ENCODE assay signal across 18 mouse cellular contexts in the genomic region with DNA sequence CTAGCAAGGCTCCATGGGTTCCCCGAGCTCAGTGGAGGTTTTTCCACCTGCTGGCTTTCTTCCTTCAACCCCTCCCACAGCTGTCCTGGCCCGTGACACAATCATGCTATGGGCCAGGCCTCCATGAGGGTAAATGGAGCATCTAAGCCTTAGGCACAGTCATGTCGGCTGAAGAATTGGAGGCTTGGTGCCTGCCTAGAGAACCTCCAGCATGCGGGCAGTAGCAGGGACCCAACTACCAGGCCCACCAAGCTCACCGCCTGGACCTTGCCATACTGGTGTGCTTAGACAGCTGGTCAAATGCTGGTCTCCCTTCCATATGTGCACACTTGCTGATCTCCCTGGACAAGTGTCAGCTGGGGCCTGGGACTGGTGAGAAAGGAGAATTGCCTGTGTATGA.
"Had no signal": no experiment of that assay in that cellular context is flagged by ENCODE, and none has a peak within 500 bp of the region (broad histone marks: within the 10 kb centered on the region; RNA-seq: fewer than 3 reads in every experiment).

No protein-coding gene starts in this region.

- H3K9me3 ChIP-seq: kidney, embryonic 15.5 days; liver, embryonic 13.5 days; stomach, embryonic 15.5 days had no signal

- H3K4me2 ChIP-seq: kidney, embryonic 15.5 days; liver, embryonic 13.5 days; midbrain, embryonic 11.5 days; stomach, embryonic 15.5 days had no signal

- H3K9ac ChIP-seq: kidney, embryonic 15.5 days; liver, embryonic 13.5 days; stomach, embryonic 15.5 days had no signal

- H3K36me3 ChIP-seq: kidney, embryonic 15.5 days; liver, embryonic 13.5 days; stomach, embryonic 15.5 days had no signal

- H3K4me3 ChIP-seq: kidney, embryonic 15.5 days; left cerebral cortex, adult 2 months; liver, embryonic 13.5 days; stomach, embryonic 15.5 days had no signal

- H3K27ac ChIP-seq: kidney, embryonic 15.5 days; left cerebral cortex, adult 2 months; liver, embryonic 13.5 days; stomach, embryonic 15.5 days had no signal

- DNase-seq: kidney, postnatal 10 days; kidney, postnatal 36 days; layer of hippocampus, postnatal 36 days; liver, embryonic 13.5 days; lung, adult 2 months; lung, postnatal 14 days; lung, postnatal 4 days; midbrain, embryonic 14.5 days; retina, postnatal 1 day; right cerebral cortex, postnatal 25 days; spleen, adult 18-20 months; thymus, adult 2 months; thymus, postnatal 14 days; thymus, postnatal 4 days had no signal

- H3K27me3 ChIP-seq: kidney, embryonic 15.5 days; stomach, embryonic 15.5 days had no signal
